Mouse (Mus musculus): Measurements from ENCODE around the gene Pigm. TPM values are rescaled to one million over a fixed set of nuclear protein-coding genes. Genes with fewer than 3 reads are reported as not detected.

Pigm gene
- polyA plus RNA-seq, 1 experiment, result 2.7 TPM

GRCm38 (mm10) chr1:172376758-172377458 is 562 bp downstream of the Pigm start:
- Histone ChIP-seq H3K79me2 (ENCODE audit: control insufficient read depth, insufficient read depth) (peaks cover 48% of the 10 kb centered on the region), H3K4me3 (peak overlapping the region; percentile 82), H3K36me3 (ENCODE audit: control insufficient read depth, insufficient read depth) (peaks cover 12% of the 10 kb centered on the region), H3K4me2 (ENCODE audit: low read depth) (peak overlapping the region; percentile 77), H3ac (ENCODE audit: control insufficient read depth, insufficient read length) (peak overlapping the region; percentile 84), H3K27me3 (ENCODE audit: control insufficient read depth, insufficient read depth, insufficient read length) (no peaks in the 10 kb centered on the region)
- TF ChIP-seq TCF12 (IDR thresholded peaks at IDR 0.05; ENCODE audit: insufficient read depth, poor library complexity, severe bottlenecking) (no peak), USF1 (IDR thresholded peaks at IDR 0.05; ENCODE audit: low read depth) (no peak), MYOD1 (IDR thresholded peaks at IDR 0.05; ENCODE audit: control insufficient read depth in 1 of 3, insufficient read length in 2 of 3, low read depth in 2 of 3) (no peak), MYOG (IDR thresholded peaks at IDR 0.05; ENCODE audit: control insufficient read depth in 1 of 3, insufficient read depth in 1 of 3, insufficient read length in 2 of 3, low read depth in 2 of 3) (no peak), REST (IDR thresholded peaks at IDR 0.05; ENCODE audit: insufficient read depth, insufficient read length) (no peak), POLR2AphosphoS2 (IDR thresholded peaks at IDR 0.05; ENCODE audit: insufficient read length, low read depth) (no peak), POLR2A (IDR thresholded peaks at IDR 0.05; ENCODE audit: insufficient read length, low read depth) (peak; percentile 2), TCF3 (IDR thresholded peaks at IDR 0.05; ENCODE audit: insufficient read length, low read depth) (no peak), CEBPB (IDR thresholded peaks at IDR 0.05; ENCODE audit: insufficient read depth, poor library complexity, severe bottlenecking) (no peak)

GRCm38 (mm10) chr1:172380066-172380465 is 3.7 kb downstream of the Pigm start:
- peaks cover 48% of the 10 kb centered on the region for H3K79me2 ChIP-seq (ENCODE audit: control insufficient read depth, insufficient read depth)
- H3K27me3 ChIP-seq (ENCODE audit: control insufficient read depth, insufficient read depth, insufficient read length), result no peaks in the 10 kb centered on the region
- no peak overlapping the region for H3K4me2 ChIP-seq (ENCODE audit: low read depth)
- no peak overlapping the region for H3ac ChIP-seq (ENCODE audit: control insufficient read depth, insufficient read length)
- no peak overlapping the region for H3K4me3 ChIP-seq
- H3K36me3 ChIP-seq (ENCODE audit: control insufficient read depth, insufficient read depth), result peaks cover 14% of the 10 kb centered on the region
- TF ChIP-seq TCF12 (IDR thresholded peaks at IDR 0.05; ENCODE audit: insufficient read depth, poor library complexity, severe bottlenecking) (no peak), MAX (IDR thresholded peaks at IDR 0.05; ENCODE audit: low read depth) (no peak), MYOD1 (IDR thresholded peaks at IDR 0.05; ENCODE audit: control insufficient read depth in 1 of 3, insufficient read length in 2 of 3, low read depth in 2 of 3) (no peak), POLR2AphosphoS2 (IDR thresholded peaks at IDR 0.05; ENCODE audit: insufficient read length, low read depth) (no peak), USF1 (IDR thresholded peaks at IDR 0.05; ENCODE audit: low read depth) (no peak), CEBPB (IDR thresholded peaks at IDR 0.05; ENCODE audit: insufficient read depth, poor library complexity, severe bottlenecking) (no peak), MYOG (IDR thresholded peaks at IDR 0.05; ENCODE audit: control insufficient read depth in 1 of 3, insufficient read depth in 1 of 3, insufficient read length in 2 of 3, low read depth in 2 of 3) (no peak), TCF3 (IDR thresholded peaks at IDR 0.05; ENCODE audit: insufficient read length, low read depth) (no peak)

GRCm38 (mm10) chr1:172382090-172382489 is 5.7 kb downstream of the Pigm start:
- H3K36me3 ChIP-seq (ENCODE audit: control insufficient read depth, insufficient read depth), result peaks cover 19% of the 10 kb centered on the region
- H3K79me2 ChIP-seq (ENCODE audit: control insufficient read depth, insufficient read depth), result peaks cover 42% of the 10 kb centered on the region
- H3K4me3 ChIP-seq, result no peak overlapping the region
- no peak overlapping the region for H3K4me2 ChIP-seq (ENCODE audit: low read depth)
- TF ChIP-seq TCF12 (IDR thresholded peaks at IDR 0.05; ENCODE audit: insufficient read depth, poor library complexity, severe bottlenecking), result no peak
- TF ChIP-seq TCF3 (IDR thresholded peaks at IDR 0.05; ENCODE audit: insufficient read length, low read depth), result no peak
- H3ac ChIP-seq (ENCODE audit: control insufficient read depth, insufficient read length), result no peak overlapping the region
- H3K27me3 ChIP-seq (ENCODE audit: control insufficient read depth, insufficient read depth, insufficient read length), result no peaks in the 10 kb centered on the region

GRCm38 (mm10) chr1:172387246-172387645 is 10.9 kb downstream of the Pigm start:
- Histone ChIP-seq H3K79me2 (ENCODE audit: control insufficient read depth, insufficient read depth) (no peaks in the 10 kb centered on the region), H3K27me3 (ENCODE audit: control insufficient read depth, insufficient read depth, insufficient read length) (no peaks in the 10 kb centered on the region), H3ac (ENCODE audit: control insufficient read depth, insufficient read length) (no peak overlapping the region), H3K4me2 (ENCODE audit: low read depth) (no peak overlapping the region), H3K4me3 (no peak overlapping the region), H3K36me3 (ENCODE audit: control insufficient read depth, insufficient read depth) (peaks cover 5% of the 10 kb centered on the region)
- TF ChIP-seq SRF (IDR thresholded peaks at IDR 0.05; ENCODE audit: control insufficient read depth, insufficient read length, low read depth), result no peak
- TF ChIP-seq CEBPB (IDR thresholded peaks at IDR 0.05; ENCODE audit: insufficient read depth, poor library complexity, severe bottlenecking), result no peak
- TF ChIP-seq POLR2A (IDR thresholded peaks at IDR 0.05; ENCODE audit: insufficient read length, low read depth), result no peak
- TF ChIP-seq USF1 (IDR thresholded peaks at IDR 0.05; ENCODE audit: low read depth), result no peak

- Histone ChIP-seq H3K4me2 (ENCODE audit: low read depth) (peak overlapping the region; percentile 27), H3K79me2 (ENCODE audit: control insufficient read depth, insufficient read depth) (no peaks in the 10 kb centered on the region), H3K27me3 (ENCODE audit: control insufficient read depth, insufficient read depth, insufficient read length) (no peaks in the 10 kb centered on the region), H3K4me3 (no peak overlapping the region), H3K36me3 (ENCODE audit: control insufficient read depth, insufficient read depth) (peaks cover 2% of the 10 kb centered on the region), H3ac (ENCODE audit: control insufficient read depth, insufficient read length) (no peak overlapping the region)
- TF ChIP-seq TCF3 (IDR thresholded peaks at IDR 0.05; ENCODE audit: insufficient read length, low read depth), result no peak
- no peak for TF ChIP-seq CEBPB (IDR thresholded peaks at IDR 0.05; ENCODE audit: insufficient read depth, poor library complexity, severe bottlenecking)
- no peak for TF ChIP-seq POLR2A (IDR thresholded peaks at IDR 0.05; ENCODE audit: insufficient read length, low read depth)
- TF ChIP-seq TCF12 (IDR thresholded peaks at IDR 0.05; ENCODE audit: insufficient read depth, poor library complexity, severe bottlenecking), result no peak
- no peak for TF ChIP-seq SRF (IDR thresholded peaks at IDR 0.05; ENCODE audit: control insufficient read depth, insufficient read length, low read depth)
- no peak for TF ChIP-seq E2F4 (IDR thresholded peaks at IDR 0.05; ENCODE audit: insufficient read depth)
- TF ChIP-seq MAX (IDR thresholded peaks at IDR 0.05; ENCODE audit: low read depth), result no peak
- no peak for TF ChIP-seq REST (IDR thresholded peaks at IDR 0.05; ENCODE audit: insufficient read depth, insufficient read length)
- TF ChIP-seq POLR2AphosphoS2 (IDR thresholded peaks at IDR 0.05; ENCODE audit: insufficient read length, low read depth), result no peak
Measured at GRCm38 (mm10) chr1:172390769-172391168, 14.4 kb downstream of the Pigm start.

Data from myocyte (in vitro differentiated cells).